Mouse (Mus musculus) erythroblast, embryonic 14.5 days (primary cell): ENCODE measurements around the gene Srsf3.

Experiments used
- GATA1 ChIP-seq: IDR thresholded peaks from 2 replicates; pipeline ENCODE4 v1.6.1; 2012; ENCODE audit warnings: low read length, inconsistent platforms, mixed read lengths
- TAL1 ChIP-seq: IDR thresholded peaks from 3 replicates; pipeline ENCODE4 v1.6.1; 2012; ENCODE audit warnings: low read length, inconsistent platforms, mixed read lengths

DNA sequence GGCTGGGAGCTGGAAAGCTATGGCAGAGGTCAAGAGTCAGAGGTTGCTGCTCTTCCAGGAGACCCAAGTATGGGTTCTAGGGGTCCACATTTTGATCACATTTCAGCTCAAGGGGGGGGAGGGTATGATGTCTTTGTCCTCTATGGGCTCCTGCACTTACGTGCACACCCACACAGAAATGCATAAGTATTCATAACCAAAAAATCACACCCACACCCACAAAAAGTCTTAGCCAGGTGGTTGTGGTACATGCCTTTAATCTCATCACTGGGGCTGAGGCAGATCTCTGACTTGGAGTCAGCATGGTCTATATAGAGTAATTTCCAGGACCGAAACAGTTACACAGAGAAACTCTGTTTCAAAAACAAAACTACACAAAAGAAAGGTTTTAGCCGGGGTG, 33.5 kb downstream of the Srsf3 start:
- TF ChIP-seq GATA1 (no peak), TAL1 (no peak)
